Mouse (Mus musculus) forebrain, postnatal 0 days (tissue): Measurements from ENCODE around the gene Acp2. TPM values are rescaled to one million over a fixed set of nuclear protein-coding genes. Genes with fewer than 3 reads are reported as not detected.
A peak's percentile ranks its signal among the peaks of the same experiment; 100 is the strongest.

Source experiments
- ATAC-seq: fragments of 200-750 bp; cut with Nextera tagmentation; 2 replicates; pipeline ENCODE4 v1.8.0; 2017; ENCODE audit warnings: mild to moderate bottlenecking, moderate library complexity
- DNase-seq: peaks from one replicate; pipeline ENCODE4 v3.0.0-alpha.2; 2015
- H3K27ac ChIP-seq: fragments of 300-500 bp; sonication (generic); 2 replicates; pipeline ENCODE4 v1.5.1; 2014; ENCODE audit warnings: low read depth, mild to moderate bottlenecking, antibody characterized with exemption, low read length, moderate library complexity, mixed read lengths
- H3K27me3 ChIP-seq: fragments of 300-500 bp; sonication (generic); 2 replicates; pipeline ENCODE4 v1.6.1; 2014; ENCODE audit warnings: mild to moderate bottlenecking, low read length, mixed read lengths; ENCODE audit not compliant: insufficient read depth
- H3K36me3 ChIP-seq: fragments of 300-500 bp; sonication (generic); 2 replicates; pipeline ENCODE4 v1.6.1; 2014; ENCODE audit warnings: mild to moderate bottlenecking, moderate library complexity; ENCODE audit not compliant: insufficient read depth
- H3K4me1 ChIP-seq: fragments of 300-500 bp; sonication (generic); 2 replicates; pipeline ENCODE4 v1.6.1; 2014; ENCODE audit warnings: antibody characterized with exemption; ENCODE audit not compliant: insufficient read depth
- H3K4me2 ChIP-seq: fragments of 300-500 bp; sonication (generic); 2 replicates; pipeline ENCODE4 v1.6.1; 2014; ENCODE audit warnings: low read depth, mild to moderate bottlenecking, moderate library complexity
- H3K4me3 ChIP-seq: fragments of 300-500 bp; sonication (generic); 2 replicates; pipeline ENCODE4 v1.5.1; 2014; ENCODE audit warnings: low read depth, low read length, mixed read lengths
- H3K9ac ChIP-seq: fragments of 300-500 bp; sonication (generic); 2 replicates; pipeline ENCODE4 v1.6.1; 2014; ENCODE audit warnings: mild to moderate bottlenecking
- H3K9me3 ChIP-seq: fragments of 300-500 bp; sonication (generic); 2 replicates; pipeline ENCODE4 v1.6.1; 2016; ENCODE audit warnings: low read length
- CTCF ChIP-seq: sonication (generic); IDR thresholded peaks from 2 replicates; pipeline ENCODE4 v1.5.1; 2016; ENCODE audit warnings: antibody characterized with exemption, control low read depth, low read depth
- WGBS: fragments of 180-500 bp; shearing (Covaris S2); extraction: QIAGEN DNeasy Blood & Tissue Kit; methylation state at CpG from one replicate; pipeline ENCODE4 v1.1.7; 2014; 5-methylcytosine and 5-hydroxymethylcytosine counted together
- polyA plus RNA-seq: library from polyadenylated mRNA; unstranded; fragments of >200 nt; fragmentation: Nextera tagmentation; extraction: Ambion mirVana; gene quantifications from 2 replicates; pipeline ENCODE4 v1.2.1, GENCODE M21; 2015
- total RNA-seq: library from RNA; depleted of rRNA; stranded (reverse); fragments of >200 nt; gene quantifications from 2 replicates; pipeline ENCODE4 v1.2.3, GENCODE M21; 2014; rRNA removed

The Acp2 gene
- total and polyA plus RNA-seq, 2 experiments from 2014 or later = 32.2 to 39.4 TPM

GRCm38 (mm10) chr2:91256256-91257125 is 53.8 kb downstream of the Acp2 start:
- H3K36me3 ChIP-seq = no peaks in the 10 kb centered on the region
- H3K9ac ChIP-seq = peak overlapping the region; percentile 45
- H3K27ac ChIP-seq = peak overlapping the region; percentile 51; the same call in 1 of the 2 replicates
- peak overlapping the region; percentile 45 for H3K4me3 ChIP-seq
- peaks cover 13% of the 10 kb centered on the region; the same call in 1 of the 2 replicates for H3K4me1 ChIP-seq
- peak overlapping the region; percentile 99 for H3K4me2 ChIP-seq
- ATAC-seq = peak; percentile 52
- H3K9me3 ChIP-seq = no peaks in the 10 kb centered on the region
- WGBS = 3% methylated on average over 48 of the region's 52 CpGs
- peak; percentile 49 for DNase-seq
- H3K27me3 ChIP-seq = 0 out of 2 replicates have a peak, but pooled peaks cover 3% of the 10 kb centered on the region
- TF ChIP-seq CTCF = no peak

- H3K9me3 ChIP-seq = no peaks in the 10 kb centered on the region
- WGBS = 3% methylated on average over 22 of the region's 22 CpGs
Observed at GRCm38 (mm10) chr2:91257126-91257980, 54.7 kb downstream of the Acp2 start.

GRCm38 (mm10) chr2:91258054-91258453 is 55.4 kb downstream of the Acp2 start:
- WGBS = 41% methylated on average over 5 of the region's 5 CpGs
- peaks cover 13% of the 10 kb centered on the region; the same call in 1 of the 2 replicates for H3K4me1 ChIP-seq
- H3K9me3 ChIP-seq = no peaks in the 10 kb centered on the region
- H3K27ac ChIP-seq = no peak overlapping the region
- peak overlapping the region; percentile 99 for H3K4me2 ChIP-seq
- H3K27me3 ChIP-seq = 0 out of 2 replicates have a peak, but pooled peaks cover 3% of the 10 kb centered on the region
- TF ChIP-seq CTCF = no peak
- peak; percentile 30 for DNase-seq
- H3K36me3 ChIP-seq = no peaks in the 10 kb centered on the region
- H3K4me3 ChIP-seq = no peak overlapping the region
- ATAC-seq = peak; percentile 52
- H3K9ac ChIP-seq = no peak overlapping the region; the same call in 1 of the 2 replicates

More at GRCm38 (mm10) chr2:91257126-91257980, 54.7 kb downstream of the Acp2 start:
- ATAC-seq (peak; percentile 72), DNase-seq (peak; percentile 45)
- Histone ChIP-seq H3K27ac (peak overlapping the region; percentile 51), H3K4me3 (peak overlapping the region; percentile 45), H3K4me1 (peaks cover 13% of the 10 kb centered on the region; the same call in 1 of the 2 replicates), H3K9ac (peak overlapping the region; percentile 45; the same call in 1 of the 2 replicates), H3K4me2 (peak overlapping the region; percentile 99), H3K36me3 (no peaks in the 10 kb centered on the region), H3K27me3 (0 out of 2 replicates have a peak, but pooled peaks cover 3% of the 10 kb centered on the region)
- no peak for TF ChIP-seq CTCF

- Histone ChIP-seq H3K27me3 (0 out of 2 replicates have a peak, but pooled peaks cover 3% of the 10 kb centered on the region), H3K27ac (no peak overlapping the region), H3K36me3 (no peaks in the 10 kb centered on the region), H3K4me1 (peaks cover 13% of the 10 kb centered on the region; the same call in 1 of the 2 replicates), H3K4me2 (no peak overlapping the region), H3K4me3 (no peak overlapping the region), H3K9ac (no peak overlapping the region), H3K9me3 (no peaks in the 10 kb centered on the region)
- WGBS = 59% methylated on average over 1 of the region's 1 CpGs
- no peak for ATAC-seq
- DNase-seq = no peak
- TF ChIP-seq CTCF = no peak
Observed at GRCm38 (mm10) chr2:91258830-91259229, 56.1 kb downstream of the Acp2 start.

- Histone ChIP-seq H3K9ac (no peak overlapping the region), H3K4me1 (peaks cover 16% of the 10 kb centered on the region; the same call in 1 of the 2 replicates), H3K36me3 (no peaks in the 10 kb centered on the region), H3K9me3 (no peaks in the 10 kb centered on the region), H3K4me2 (no peak overlapping the region), H3K27me3 (0 out of 2 replicates have a peak, but pooled peaks cover 3% of the 10 kb centered on the region), H3K4me3 (no peak overlapping the region), H3K27ac (no peak overlapping the region)
- ATAC-seq (no peak), DNase-seq (no peak)
- whole genome bisulfite sequencing = 88% methylated on average over 1 of the region's 1 CpGs
- no peak for TF ChIP-seq CTCF
Observed at GRCm38 (mm10) chr2:91259493-91259892, 56.8 kb downstream of the Acp2 start.

Other genes starting within 250 kb of the Acp2 start
- 0.38 and 1.2 TPM in 2 replicates for gene Rapsn, start 167.3 kb upstream of the Acp2 start, total RNA-seq
- 0.93 and 1.1 TPM in 2 replicates for gene Rapsn, start 167.3 kb upstream of the Acp2 start, polyA plus RNA-seq
- gene Psmc3, start 148.9 kb upstream of the Acp2 start, total RNA-seq = 184 and 255 TPM in 2 replicates
- 242 and 253 TPM in 2 replicates for gene Psmc3, start 148.9 kb upstream of the Acp2 start, polyA plus RNA-seq
- gene Slc39a13, start 132.5 kb upstream of the Acp2 start, total RNA-seq = 25.5 and 26.8 TPM in 2 replicates
- 19.7 and 22.3 TPM in 2 replicates for gene Slc39a13, start 132.5 kb upstream of the Acp2 start, polyA plus RNA-seq
- gene Spi1, start 120.5 kb upstream of the Acp2 start, total RNA-seq = 2.2 and 3.9 TPM in 2 replicates
- gene Spi1, start 120.5 kb upstream of the Acp2 start, polyA plus RNA-seq = 4.7 and 5.1 TPM in 2 replicates
- 0.38 TPM in 1 of 2 replicates, not detected in the other for gene Mybpc3, start 84.7 kb upstream of the Acp2 start, total RNA-seq
- 0.04 TPM in 1 of 2 replicates, not detected in the other for gene Mybpc3, start 84.7 kb upstream of the Acp2 start, polyA plus RNA-seq
- gene Madd, start 19.0 kb upstream of the Acp2 start, total RNA-seq = 48.9 and 50.0 TPM in 2 replicates
- gene Madd, start 19.0 kb upstream of the Acp2 start, polyA plus RNA-seq = 20.4 and 28.5 TPM in 2 replicates
- 1.5 and 3.4 TPM in 2 replicates for gene Nr1h3, start 51 bp upstream of the Acp2 start, total RNA-seq
- 1.6 and 1.8 TPM in 2 replicates for gene Nr1h3, start 51 bp upstream of the Acp2 start, polyA plus RNA-seq
- gene Ddb2, start 34.1 kb downstream of the Acp2 start, total RNA-seq = 11.2 and 12.9 TPM in 2 replicates
- gene Ddb2, start 34.1 kb downstream of the Acp2 start, polyA plus RNA-seq = 10.0 and 10.2 TPM in 2 replicates
- gene Pacsin3, start 53.1 kb downstream of the Acp2 start, total RNA-seq = 20.5 and 21.6 TPM in 2 replicates
- gene Pacsin3, start 53.1 kb downstream of the Acp2 start, polyA plus RNA-seq = 18.6 and 22.8 TPM in 2 replicates
- gene Arfgap2, start 62.1 kb downstream of the Acp2 start, total RNA-seq = 44.0 and 59.9 TPM in 2 replicates
- gene Arfgap2, start 62.1 kb downstream of the Acp2 start, polyA plus RNA-seq = 49.0 and 52.8 TPM in 2 replicates
- 127 and 147 TPM in 2 replicates for gene 1110051M20Rik, start 241.8 kb downstream of the Acp2 start, total RNA-seq
- gene 1110051M20Rik, start 241.8 kb downstream of the Acp2 start, polyA plus RNA-seq = 165 and 182 TPM in 2 replicates